Mouse (Mus musculus) kidney, adult 2 months (tissue): ENCODE results near the gene Taf1a. TPM values are rescaled to one million over a fixed set of nuclear protein-coding genes. Genes with fewer than 3 reads are reported as not detected.

Source experiments
- DNase-seq: peaks from one replicate; pipeline ENCODE4 v3.0.0; 2021
- H3K27ac ChIP-seq: fragments of 200-500 bp; 2 replicates; pipeline ENCODE4 v1.5.1; 2012; ENCODE audit warnings: low read depth, low read length, control low read depth, inconsistent platforms; ENCODE audit not compliant: insufficient read depth
- H3K27me3 ChIP-seq: fragments of 200-500 bp; replicated peaks from 2 replicates; pipeline ENCODE4 v1.6.1; 2012; ENCODE audit warnings: mild to moderate bottlenecking, moderate library complexity, low read length, inconsistent platforms; ENCODE audit not compliant: control insufficient read depth, insufficient read depth
- H3K36me3 ChIP-seq: fragments of 200-500 bp; 2 replicates; pipeline ENCODE4 v1.6.1; 2012; ENCODE audit warnings: mild to moderate bottlenecking, moderate library complexity, low read length, inconsistent platforms; ENCODE audit not compliant: control insufficient read depth, insufficient read depth
- H3K4me1 ChIP-seq: fragments of 200-500 bp; 2 replicates; pipeline ENCODE4 v1.6.1; 2011; ENCODE audit warnings: low read length; ENCODE audit not compliant: control insufficient read depth, insufficient read depth
- H3K4me3 ChIP-seq: fragments of 200-500 bp; 2 replicates; pipeline ENCODE4 v1.5.1; 2011; ENCODE audit warnings: mild to moderate bottlenecking, low read depth, low read length, control low read depth; ENCODE audit not compliant: insufficient read depth
- CTCF ChIP-seq: fragments of 200-500 bp; conservative IDR thresholded peaks from 2 replicates; pipeline ENCODE4 v1.5.1; 2011; ENCODE audit warnings: low read depth, mild to moderate bottlenecking, control low read depth, low read length, moderate library complexity, mixed read lengths; ENCODE audit not compliant: insufficient read depth, insufficient read length
- POLR2A ChIP-seq: fragments of 200-500 bp; IDR thresholded peaks from one replicate; pipeline ENCODE4 v1.6.1; 2011; ENCODE audit warnings: low read depth, low read length, control low read depth
- WGBS: fragments of 180-500 bp; shearing (Covaris S2); methylation state at CpG from one replicate; pipeline ENCODE4 v1.1.7; 2018; 5-methylcytosine and 5-hydroxymethylcytosine counted together
- polyA plus RNA-seq: library from polyadenylated mRNA; depleted of rRNA; stranded (reverse); fragments of >200 nt; gene quantifications from 2 replicates; pipeline ENCODE4 v1.2.3, GENCODE M21; 2012

Taf1a gene
- polyA plus RNA-seq, 1 experiment, result 6.7 TPM

DNA sequence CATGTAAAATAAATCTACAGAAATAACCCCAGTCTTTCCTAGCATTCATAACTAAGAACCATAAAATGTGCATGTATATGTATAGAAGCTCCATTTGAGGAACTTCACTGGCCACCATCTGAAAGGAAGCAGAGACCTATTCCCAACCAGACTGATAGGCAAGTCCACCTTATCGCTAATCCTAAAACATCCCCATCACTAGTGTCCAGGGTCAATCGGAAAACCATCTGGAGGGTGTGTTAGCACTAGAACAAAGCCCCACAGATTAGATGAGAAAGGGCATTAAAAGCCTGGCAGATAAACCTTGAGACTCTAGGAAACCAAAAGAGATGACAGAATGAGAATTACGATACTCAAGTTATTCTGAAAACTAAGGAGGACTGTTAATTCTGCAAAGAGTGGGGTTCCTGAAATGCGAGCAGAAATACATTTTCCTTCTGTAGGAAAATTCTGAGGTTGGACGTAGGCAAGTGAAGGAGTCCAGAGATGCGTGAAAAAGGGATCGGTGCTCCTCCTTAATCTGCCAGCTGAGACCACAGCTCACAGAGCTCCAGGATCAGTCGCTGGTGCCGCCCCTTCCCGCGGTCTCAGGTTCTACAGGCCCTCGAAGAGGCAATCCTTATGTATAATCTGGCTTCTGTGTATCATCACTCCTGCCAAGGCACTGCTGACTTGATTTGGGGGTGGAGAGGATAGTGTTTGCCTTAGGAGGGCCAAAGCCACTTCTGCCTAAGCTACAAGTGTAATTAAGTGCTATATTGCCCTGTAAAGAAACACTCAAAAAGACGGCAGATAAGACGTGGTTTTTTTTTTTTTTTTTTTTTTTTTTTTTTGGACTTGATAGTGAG, 25.8 kb upstream of the Taf1a start:
- peaks cover 5% of the 10 kb centered on the region for H3K36me3 ChIP-seq
- no peak for DNase-seq

DNA sequence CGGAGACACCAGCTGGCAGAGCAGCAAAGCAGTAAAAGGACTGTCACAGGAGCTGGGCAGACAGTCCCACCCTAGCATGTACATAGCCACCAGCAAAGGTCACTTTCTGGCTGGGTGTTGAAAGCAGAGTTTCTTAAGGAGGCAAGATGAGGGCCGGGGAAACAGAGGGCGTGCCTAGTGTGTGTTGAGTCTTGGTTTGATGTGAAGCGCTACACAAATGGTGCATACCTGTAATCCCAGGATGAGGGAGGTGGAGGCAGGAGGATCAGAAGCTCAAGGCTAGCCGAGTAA, 25.3 kb upstream of the Taf1a start:
- no peaks in the 10 kb centered on the region for H3K27me3 ChIP-seq
- no peak overlapping the region for H3K27ac ChIP-seq
- H3K4me1 ChIP-seq, result 0 out of 2 replicates have a peak, but pooled peaks cover 5% of the 10 kb centered on the region
- DNase-seq, result no peak
- H3K36me3 ChIP-seq, result peaks cover 5% of the 10 kb centered on the region
- TF ChIP-seq POLR2A, result no peak
- no peak for TF ChIP-seq CTCF
- H3K4me3 ChIP-seq, result no peak overlapping the region
- WGBS, result 94% methylated on average over 5 of the region's 5 CpGs

More for the DNA sequence above, 25.8 kb upstream of the Taf1a start:
- Histone ChIP-seq H3K4me3 (no peak overlapping the region), H3K27me3 (no peaks in the 10 kb centered on the region), H3K27ac (no peak overlapping the region), H3K4me1 (0 out of 2 replicates have a peak, but pooled peaks cover 4% of the 10 kb centered on the region)
- TF ChIP-seq CTCF (no peak), POLR2A (no peak)
- WGBS, result 86% methylated on average over 14 of the region's 14 CpGs

DNA sequence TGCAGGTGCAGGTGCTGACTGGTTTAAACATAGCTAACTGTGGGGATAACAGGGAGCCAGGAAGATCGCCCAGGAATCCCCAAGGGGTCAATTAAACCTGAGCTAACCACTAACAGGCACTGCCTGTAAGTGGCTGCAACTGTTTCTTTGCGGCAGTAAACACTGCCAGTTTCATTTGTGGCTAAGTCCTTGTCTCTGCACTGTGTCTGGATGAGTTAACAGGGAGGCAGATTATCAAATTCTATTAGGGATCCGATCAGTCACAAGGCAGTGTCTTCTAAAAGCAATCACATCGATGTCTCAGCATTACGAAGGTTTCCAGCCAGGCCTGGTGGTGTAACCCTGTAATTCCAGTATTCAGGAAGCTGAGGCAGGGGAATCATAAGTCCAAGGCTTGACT, 22.4 kb upstream of the Taf1a start:
- Histone ChIP-seq H3K4me3 (no peak overlapping the region), H3K27me3 (no peaks in the 10 kb centered on the region), H3K27ac (no peak overlapping the region), H3K4me1 (peaks cover 5% of the 10 kb centered on the region; the same call in 1 of the 2 replicates), H3K36me3 (peaks cover 2% of the 10 kb centered on the region)
- 87% methylated on average over 5 of the region's 5 CpGs for WGBS
- TF ChIP-seq CTCF (no peak), POLR2A (no peak)
- no peak for DNase-seq

DNA sequence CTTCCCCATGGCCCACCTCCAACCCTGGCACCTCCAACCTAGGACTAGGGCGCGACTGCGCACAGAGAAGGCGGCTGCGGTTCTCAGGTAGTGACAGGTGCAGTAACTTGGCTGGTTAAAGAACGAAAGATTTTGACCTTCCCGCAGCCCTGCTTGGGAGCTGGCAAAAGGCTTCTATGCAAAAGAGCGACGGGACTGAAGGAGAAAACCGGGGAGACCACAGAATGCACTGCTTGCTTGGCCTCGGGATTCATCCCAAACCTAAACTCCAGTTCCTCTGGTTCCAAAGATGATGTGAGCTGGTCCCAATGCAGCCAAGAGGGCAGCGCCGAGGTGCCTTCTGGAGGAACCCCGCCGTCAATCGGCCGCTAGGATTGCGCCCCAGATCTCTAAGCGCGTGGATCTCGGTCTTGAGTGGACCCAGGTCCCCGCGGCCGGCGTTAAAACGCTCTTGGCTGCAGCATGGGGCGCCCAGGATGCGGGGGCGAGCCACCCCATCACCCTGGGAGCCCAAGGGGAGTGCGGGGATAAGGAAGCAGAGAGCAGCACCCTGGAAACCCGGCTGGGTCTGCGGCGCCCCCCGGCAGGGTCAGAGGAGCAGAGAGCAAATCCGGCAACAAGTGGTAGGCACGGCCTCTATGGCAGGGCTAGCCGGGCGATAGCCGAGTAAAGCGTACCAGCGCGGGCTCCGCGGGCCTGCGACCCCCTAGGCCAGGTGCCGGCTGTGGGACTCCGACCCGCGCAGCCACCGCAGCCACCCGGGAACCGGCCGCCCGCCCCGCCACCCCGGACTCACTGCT, 20.0 kb upstream of the Taf1a start:
- peak overlapping the region; percentile 91 for H3K4me3 ChIP-seq
- peaks cover 5% of the 10 kb centered on the region; the same call in 1 of the 2 replicates for H3K4me1 ChIP-seq
- H3K27ac ChIP-seq, result peak overlapping the region; percentile 37; the same call in 1 of the 2 replicates
- peaks cover 2% of the 10 kb centered on the region for H3K36me3 ChIP-seq
- WGBS, result 1% methylated on average over 55 of the region's 56 CpGs
- DNase-seq, result peak; percentile 16
- H3K27me3 ChIP-seq, result no peaks in the 10 kb centered on the region
- TF ChIP-seq CTCF (no peak), POLR2A (no peak)

DNA sequence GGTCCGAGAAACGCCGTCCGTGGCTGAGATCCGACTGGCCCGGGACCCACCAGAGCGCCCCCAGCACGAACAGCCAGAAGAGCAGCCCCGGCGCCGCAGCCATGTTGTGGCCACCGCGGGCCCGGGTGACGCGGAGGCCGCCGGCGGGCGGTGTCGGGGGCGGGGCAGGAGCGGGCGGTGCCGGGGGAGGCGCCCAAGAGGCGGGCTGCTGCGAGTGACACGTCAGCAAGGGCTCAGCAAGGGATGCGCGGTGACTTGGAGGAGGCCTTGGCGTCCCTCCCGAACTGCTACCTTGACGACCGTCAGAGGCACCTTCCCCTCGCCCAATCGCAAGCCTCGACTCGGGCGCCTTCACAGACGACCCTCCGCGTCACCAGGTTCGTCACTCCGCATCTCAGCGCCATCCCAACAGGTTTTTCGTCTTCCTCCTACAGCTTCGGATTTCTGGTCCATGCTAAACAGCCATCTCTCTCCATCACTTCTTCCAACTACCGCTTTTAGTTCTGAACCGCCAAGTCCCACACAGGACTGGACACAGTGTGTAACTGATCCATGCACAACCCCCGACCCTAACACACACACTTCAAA, 19.3 kb upstream of the Taf1a start, which contains the start of gene Mia3:
Gene Mia3 (minus strand): TSS at position 127 of the 588 bp plus-strand sequence.
- H3K4me3 ChIP-seq, result peak within 1 kb of the TSS; percentile 91
- H3K4me1 ChIP-seq, result peaks cover 5% of the 10 kb centered on the region; the same call in 1 of the 2 replicates
- DNase-seq, result peak; percentile 97
- H3K27me3 ChIP-seq, result no peaks in the 10 kb centered on the region
- 2% methylated on average over 51 of the region's 51 CpGs for WGBS
- peak within 1 kb of the TSS; percentile 37 for H3K27ac ChIP-seq
- peak; percentile 34 for TF ChIP-seq POLR2A
- TF ChIP-seq CTCF, result no peak
- H3K36me3 ChIP-seq, result no peaks in the 10 kb centered on the region; the same call in 1 of the 2 replicates

DNA sequence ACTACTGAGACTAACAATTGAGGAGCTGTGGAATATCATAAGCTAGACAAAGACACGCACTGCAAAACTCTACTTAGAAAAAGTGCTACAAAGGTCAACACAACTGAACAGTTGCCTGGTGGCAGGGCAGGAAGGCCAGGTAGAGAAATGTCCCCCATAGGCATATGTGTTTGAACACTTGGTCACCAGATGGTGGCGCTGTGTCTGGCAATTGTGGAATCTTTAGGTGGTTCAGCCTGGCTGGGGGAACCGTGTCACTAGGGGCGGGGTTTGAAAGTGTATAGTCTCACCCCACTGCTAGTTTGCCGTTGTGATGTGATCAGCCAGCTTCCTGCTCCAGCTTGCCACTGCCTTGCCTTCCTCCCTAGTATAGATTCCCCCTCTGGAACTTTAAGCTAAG, 14.1 kb upstream of the Taf1a start:
- H3K36me3 ChIP-seq, result no peaks in the 10 kb centered on the region
- H3K4me1 ChIP-seq, result no peaks in the 10 kb centered on the region; the same call in 1 of the 2 replicates
- H3K4me3 ChIP-seq, result no peak overlapping the region
- no peak overlapping the region for H3K27ac ChIP-seq
- 85% methylated on average over 5 of the region's 5 CpGs for WGBS
- no peak for DNase-seq
- no peak for TF ChIP-seq CTCF
- no peak for TF ChIP-seq POLR2A
- no peaks in the 10 kb centered on the region for H3K27me3 ChIP-seq

DNA sequence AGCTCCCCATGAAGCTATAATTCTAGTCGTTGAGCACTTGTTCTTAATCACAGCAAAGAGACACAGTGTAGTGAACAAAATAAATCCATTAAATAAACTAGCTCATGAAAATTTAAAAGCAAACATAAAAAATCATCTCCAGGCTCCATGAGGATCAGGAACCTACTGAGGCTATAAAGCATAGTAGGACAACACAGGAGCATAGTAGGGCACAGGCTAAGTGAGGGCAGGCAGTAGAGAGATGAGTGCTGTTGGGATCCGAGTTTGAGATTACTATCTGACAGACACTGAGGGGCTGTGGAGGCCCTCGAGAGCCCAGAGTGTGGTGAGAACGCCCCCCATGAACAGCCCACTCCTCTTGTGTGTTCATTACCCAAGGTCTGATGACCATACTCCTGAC, 11.7 kb upstream of the Taf1a start:
- Histone ChIP-seq H3K4me3 (no peak overlapping the region), H3K27me3 (no peaks in the 10 kb centered on the region), H3K27ac (no peak overlapping the region), H3K36me3 (no peaks in the 10 kb centered on the region), H3K4me1 (no peaks in the 10 kb centered on the region)
- TF ChIP-seq POLR2A, result no peak
- 79% methylated on average over 4 of the region's 4 CpGs for WGBS
- no peak for DNase-seq
